Mouse (Mus musculus) thymus, postnatal 36 days (tissue): ENCODE measurements around the gene Phactr3.
"Not testable (repeated sequence)": the region's sequence is repeated elsewhere in the genome, so short reads cannot be mapped to it uniquely, and the experiment has no call there.

Source experiments
- DNase-seq, 2 experiments: peaks; one replicate each; pipeline ENCODE4 v3.0.0; 2022; ENCODE audit warnings: mixed read lengths in 2 of 2

Phactr3 gene

DNA sequence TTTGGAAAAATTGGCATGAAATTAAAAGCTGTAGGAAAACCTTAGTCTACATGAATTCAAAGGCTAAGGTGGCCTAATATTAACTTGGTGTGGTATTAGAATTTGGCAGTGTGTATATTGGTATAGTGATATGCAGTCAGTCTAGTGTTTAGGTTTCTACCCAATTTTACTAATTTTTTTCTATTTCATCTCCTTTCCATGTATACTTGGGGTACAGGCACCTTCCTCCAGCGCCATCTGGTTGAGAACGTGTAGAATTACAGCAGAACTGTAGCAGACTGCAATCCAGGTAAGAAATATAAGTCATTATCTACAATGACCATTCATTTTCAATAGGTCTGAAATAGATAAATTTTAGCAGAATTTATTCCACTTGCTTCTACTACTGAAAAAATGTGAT, 220.3 kb downstream of the Phactr3 start:
- DNase-seq, result no peak

DNA sequence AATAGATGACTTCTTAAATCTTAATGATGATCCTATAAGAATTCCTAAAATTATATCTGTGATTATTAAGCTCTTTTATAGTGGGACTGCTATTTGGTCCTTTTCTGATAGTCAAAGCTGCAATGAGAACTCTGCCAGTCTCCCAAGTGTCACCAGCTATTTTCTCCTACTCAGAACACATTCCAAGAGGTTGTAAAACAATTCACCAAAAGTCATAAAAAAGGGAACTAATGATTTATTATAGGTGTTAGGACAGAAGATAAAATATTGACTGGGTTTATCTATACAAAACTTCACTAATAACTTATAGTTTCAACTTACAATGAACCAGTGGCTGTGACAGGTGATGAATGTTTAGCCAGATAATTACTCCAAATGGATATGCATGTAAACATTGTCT, 223.3 kb downstream of the Phactr3 start:
- not testable (repeated sequence) for DNase-seq

DNA sequence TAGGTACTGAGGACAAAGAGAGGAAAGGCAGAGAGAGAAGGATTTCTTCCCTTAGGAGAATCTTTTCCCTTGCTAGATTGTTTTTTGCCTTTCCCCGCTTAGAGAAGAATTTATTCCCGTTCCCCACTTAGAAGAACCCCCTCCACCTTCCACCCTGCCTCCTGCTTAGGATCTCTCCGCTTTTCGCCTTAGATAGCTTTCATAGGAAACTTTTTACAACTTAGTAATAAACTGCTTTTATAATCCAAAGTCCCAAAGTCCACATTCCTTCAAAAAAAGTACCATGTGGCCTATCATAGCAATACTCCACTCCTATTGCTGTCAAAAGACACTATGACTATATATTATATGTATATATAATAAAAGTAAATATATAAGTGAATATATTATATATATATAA, 223.8 kb downstream of the Phactr3 start:
- no peak for DNase-seq
